Mouse (Mus musculus) lung, postnatal 25 days (tissue): ENCODE results near the gene Zfp644.

ENCODE experiments used
- DNase-seq: peaks from one replicate; pipeline ENCODE4 v3.0.0; 2022; ENCODE audit warnings: low spot score

Zfp644 gene

DNA sequence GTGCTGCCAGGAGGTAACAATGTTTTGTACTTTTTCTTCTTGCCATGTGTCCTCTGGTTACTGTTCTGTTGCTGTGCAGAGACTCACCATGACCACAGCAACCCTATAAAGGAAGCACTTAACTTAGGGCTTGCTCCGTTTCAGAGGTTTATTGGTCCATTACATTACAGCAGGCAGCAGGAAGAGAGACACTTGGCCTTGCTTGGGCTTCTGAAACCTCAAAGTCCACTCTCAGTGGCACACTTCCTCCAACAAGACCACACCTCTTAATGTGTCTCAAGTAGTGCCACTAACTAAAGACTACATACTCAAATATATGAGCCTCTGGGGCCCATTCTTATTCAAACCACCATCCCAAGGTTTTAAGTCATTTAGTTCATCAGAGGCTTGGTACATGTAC is 36.2 kb downstream of the Zfp644 start:
- DNase-seq = no peak

DNA sequence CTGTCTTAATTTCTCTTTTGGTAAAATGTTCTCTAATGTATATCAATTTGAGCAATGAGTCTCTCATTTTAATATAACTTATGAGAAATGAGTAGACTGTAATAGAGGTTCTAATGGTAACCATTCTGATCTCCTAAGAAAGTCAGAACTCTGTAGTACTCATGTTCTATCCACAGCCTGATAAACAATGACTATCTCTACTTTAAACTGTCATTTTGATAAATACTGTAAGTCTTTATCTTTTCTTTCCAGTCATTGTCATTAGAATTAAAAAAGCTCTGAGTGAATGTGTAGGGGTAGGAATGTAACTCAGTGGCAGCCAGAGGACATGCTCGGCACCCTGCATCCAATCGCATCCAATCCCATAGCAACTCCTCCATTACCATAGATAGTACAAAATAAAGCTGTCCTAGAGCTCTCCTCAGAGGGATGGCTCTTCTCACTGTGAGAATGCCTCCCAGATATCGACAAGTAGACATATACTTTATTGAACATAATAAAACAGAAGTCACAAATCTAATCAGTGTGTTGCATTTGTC is 44.2 kb downstream of the Zfp644 start:
- DNase-seq = no peak

DNA sequence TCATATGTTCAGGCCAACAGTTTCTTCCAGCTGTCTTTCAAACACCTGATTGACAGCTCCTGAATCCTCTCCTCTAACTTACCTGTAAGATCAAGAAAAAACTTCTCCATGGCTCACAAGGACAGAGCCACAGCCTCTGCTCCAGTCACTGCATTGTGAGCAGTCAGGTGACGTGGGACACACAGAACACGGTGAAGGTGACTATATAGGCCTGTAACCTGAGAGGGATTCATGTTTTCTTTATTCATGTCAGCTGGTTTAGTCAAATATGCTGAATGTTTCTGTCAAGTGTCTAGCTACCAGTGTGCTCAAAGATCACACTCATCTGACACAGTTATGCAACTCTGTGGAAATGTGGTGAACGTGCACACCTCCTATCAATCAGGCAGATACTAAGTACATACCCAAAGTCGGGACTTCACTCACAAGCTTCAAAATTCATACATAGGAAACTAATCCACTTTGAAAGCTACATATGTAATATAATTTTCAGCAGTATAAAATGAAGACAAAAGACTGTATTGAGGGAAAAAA is 44.8 kb downstream of the Zfp644 start:
- DNase-seq = peak; percentile 20

DNA sequence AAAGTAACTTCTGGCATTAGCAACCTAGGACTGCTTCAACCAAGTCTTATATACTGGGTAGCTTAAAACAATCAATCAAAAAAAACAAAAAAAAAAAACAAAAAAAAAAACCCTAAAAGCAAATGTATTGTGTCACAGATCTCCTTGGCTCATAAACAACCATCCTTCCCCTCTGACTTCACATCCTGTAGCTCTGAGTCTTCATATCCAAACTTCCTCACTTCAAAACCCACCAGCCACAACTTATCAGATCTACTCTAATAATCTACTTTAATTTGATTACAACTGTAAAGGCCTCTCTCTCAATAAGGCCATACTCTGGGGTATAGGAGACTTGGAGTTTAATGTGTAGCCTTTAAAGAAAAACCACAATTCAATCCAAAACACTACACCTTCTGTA is 47.1 kb downstream of the Zfp644 start:
- no peak for DNase-seq

DNA sequence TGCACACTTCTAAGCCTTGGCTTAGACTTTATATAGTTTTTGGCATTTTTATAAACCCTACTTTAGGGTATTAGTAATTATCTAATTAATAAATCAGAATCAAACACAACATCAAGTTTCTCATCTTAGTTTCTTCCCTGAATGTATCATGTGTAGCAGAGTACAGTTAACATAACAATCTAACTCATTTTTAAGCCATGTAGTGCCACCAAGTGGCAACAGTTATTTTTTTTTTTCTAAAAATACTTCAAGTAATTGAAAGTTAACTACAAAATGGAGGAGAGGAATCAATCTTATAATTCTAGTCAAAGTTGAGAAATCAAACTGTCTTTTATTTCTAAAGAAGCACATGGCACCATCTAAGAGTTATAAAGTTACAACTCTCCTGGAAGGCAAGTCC is 47.6 kb downstream of the Zfp644 start:
- no peak for DNase-seq

DNA sequence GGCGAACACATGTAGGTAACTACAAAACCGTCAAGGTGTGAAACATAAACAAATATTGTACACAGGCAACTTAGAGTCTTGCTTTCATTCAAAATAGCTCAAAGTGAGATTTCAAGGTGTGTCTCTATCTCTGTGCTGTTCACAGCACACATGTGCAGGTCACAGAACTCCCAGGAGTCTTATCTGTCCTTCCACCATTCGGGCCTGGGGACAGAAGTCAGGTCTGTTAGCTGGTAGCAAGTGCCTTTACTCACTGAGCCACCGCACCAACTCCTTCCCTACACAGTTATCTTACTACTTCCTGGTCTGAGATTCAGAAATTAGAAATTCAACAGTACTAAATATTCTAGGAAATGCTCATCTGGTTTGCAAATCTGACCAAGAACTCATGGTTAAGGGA is 53.7 kb downstream of the Zfp644 start:
- DNase-seq = no peak

DNA sequence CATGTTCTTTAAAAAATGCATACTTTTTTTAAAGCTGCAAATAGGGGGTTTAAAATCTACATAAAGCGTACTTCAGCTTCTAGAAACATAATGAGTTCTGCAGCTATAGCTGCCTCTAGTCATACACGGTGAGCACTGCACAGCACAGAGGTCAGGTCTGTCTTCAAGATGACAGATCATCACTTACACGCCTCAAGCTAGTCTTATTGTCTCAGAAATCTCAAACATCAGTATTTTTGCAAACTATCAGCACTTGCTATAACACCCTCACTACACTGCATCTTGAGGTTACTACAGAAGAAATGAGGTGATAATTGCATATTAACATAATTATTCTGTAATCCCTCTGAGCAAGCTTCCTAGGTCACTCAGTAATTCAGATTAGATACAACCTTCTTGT is 55.2 kb downstream of the Zfp644 start:
- no peak for DNase-seq

DNA sequence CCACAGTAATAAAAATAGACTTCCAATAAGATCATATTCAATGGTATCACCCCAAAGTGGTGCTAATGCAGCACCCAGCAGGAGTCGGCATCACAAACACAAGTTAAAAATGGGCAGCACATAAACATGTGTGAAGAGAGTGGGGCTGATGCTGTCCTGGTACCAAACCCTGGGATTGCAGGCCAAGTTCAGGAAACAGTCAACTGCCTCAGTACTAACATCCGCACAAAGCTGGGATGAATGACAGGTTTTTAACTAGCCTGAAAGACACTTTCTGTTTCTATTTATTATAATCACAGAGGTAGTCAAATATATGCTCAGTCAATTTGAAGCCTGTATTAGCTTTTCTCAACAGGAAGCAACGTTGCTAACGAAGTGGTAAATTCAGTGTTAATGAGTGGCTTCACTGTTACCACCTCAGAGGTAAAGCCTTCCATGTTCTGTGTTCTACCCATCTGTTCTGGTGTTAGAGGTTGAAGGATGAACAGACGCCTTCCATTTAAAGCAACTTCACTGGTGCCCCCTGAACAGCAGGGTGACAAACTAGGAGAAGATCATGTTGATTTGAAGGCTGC is 56.8 kb downstream of the Zfp644 start:
- DNase-seq = no peak

DNA sequence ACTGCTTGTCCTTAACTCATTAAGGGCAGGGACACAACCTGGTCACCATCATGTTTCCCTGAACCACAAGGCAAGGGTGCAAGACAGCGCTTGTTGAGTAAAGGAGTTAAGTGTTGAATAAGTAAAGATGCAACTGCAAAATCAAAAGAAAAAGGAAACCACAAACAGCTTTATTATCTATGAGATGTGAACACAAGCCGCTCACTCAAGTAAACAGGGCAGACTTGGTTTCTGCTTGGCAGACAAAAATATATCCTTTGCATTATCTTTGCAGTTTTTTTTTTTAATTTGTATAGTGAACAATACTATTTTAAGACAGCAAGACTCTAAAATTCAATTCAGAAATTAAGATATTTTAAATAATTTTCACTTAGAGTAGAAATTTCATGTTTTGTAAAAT is 57.5 kb downstream of the Zfp644 start:
- DNase-seq = no peak

DNA sequence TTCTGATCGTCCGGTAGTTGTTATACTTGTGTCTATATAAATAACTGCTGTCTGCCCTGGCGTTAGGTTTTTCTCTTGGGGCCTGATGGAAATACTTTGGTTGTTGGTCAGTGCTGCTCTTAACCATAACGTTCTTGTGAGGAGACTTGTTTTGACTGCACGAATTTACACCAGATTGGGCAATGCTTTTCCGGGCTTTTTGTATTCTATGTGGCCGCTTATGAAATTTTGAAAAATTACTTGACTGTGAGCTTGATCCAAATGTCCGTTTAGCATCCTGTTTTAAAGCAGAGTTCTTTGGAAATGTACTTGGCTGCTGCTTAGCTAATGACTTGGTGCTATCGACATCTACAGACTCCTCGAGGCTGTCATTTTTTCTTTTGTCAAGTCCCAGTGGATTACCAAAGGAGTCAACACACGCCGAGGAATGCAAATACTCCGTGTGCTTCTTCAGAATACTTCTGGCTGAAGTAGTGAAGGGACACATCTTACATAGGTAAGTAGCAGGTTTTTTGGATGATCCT is 60.6 kb downstream of the Zfp644 start:
- DNase-seq = peak; percentile 31

DNA sequence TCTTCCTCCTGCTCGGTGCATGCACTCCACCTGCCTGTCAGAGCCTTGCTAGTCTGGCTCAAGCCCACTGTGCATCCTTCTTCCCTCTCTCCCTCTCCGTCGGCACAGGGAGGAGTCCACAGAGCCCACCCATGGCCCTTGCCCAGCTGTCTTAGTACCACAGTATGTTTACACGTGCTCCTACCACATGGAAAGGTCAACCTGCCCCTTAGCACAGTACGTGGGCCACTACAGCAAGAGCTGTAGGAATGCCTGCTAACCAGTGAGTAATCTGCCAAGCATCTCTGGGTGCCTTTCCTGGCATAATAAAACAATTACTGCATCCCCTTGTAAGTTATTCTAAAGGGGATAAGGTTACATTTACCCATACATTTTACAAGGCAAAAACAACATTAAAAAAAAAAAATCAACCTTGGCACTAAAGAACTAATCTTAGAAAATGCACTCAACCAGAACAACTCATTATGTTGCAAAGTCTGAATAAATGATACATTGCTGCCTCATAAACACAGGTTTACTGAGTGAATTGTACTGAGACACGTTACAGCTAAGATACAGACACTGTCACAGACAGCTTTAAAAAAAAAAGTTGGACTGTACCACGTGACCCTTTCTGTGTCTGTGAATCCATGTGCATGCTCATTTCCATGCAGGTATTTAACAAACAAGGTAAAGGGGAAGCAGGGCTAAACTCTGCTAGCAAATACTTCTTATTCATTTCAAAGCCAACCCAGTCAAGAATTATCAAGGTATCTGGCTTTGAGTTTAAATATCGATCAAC is 68.5 kb downstream of the Zfp644 start:
- DNase-seq = no peak

DNA sequence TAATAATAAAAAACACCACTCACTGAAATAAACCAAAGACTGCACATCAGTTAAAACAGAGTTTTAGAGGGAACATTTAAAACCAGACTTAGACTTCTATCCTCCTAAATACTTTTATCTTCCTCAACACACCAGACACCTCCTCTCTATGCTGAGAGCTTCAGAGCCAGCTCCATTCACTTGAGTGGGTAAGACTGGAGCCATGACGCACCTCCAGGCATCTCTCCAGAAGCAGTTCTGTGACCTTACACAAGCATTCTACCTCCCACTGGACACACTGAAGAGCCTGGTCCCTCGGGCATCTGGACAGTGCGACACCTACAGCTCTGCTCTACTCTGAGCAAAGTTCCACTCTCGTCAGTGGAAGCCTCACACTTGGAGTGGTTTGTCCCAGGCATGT is 73.8 kb downstream of the Zfp644 start:
- DNase-seq = no peak

DNA sequence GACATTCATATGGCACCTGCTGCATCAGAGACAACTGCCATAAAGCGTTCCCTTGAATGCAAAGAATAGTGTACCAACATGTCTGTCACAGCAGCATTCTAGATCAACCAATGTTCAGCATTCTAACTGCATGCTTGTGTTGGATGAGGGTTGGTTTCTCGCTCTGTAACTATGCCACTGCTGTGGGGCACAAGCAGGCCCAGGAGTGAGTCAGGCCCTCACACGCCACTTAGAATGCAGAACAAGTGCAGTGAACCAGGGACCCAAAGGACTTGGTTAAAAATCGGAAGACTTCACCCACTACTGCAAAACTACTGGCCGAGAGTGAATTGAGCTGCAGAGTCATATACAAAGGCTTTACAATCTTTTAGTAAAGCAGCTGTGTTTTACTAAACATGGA is 74.9 kb downstream of the Zfp644 start:
- DNase-seq = no peak

DNA sequence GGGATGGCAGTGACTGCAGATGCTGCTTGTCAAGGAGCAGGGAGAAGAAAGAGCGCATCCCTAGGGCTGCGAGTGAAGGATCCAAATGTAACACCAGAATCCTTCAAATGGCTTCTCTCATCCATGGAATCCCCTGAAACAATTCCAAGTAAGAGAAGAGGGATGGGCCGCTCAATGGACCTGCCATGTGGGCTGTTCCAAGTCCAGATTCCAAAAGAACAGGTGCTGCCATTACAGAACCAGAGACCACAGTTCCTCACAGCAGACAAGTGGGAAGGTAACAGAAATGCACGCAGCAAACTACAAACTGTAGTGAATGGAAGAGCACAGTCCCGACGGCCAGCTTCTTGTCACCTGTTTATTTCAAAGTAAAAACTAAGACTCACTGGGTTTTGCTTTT is 76.6 kb downstream of the Zfp644 start:
- no peak for DNase-seq

DNA sequence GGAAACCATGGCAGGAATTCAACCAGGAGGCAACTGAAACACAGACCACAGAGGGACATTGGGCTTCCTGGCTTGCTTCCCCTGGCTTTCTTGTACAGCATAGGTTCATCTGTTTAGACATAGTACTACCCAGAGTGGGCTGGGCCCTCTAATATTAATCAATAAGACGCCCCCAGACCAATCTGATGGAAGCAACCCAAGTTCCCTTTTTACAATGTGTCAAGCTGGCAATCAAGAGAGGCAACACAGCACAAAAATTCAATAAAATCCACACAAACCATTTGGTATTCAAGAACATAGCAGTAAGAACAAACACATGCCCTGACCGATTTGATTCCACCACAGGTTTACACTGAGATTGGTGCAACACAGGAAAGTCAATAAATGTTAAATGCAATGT is 82.1 kb downstream of the Zfp644 start:
- DNase-seq = no peak

DNA sequence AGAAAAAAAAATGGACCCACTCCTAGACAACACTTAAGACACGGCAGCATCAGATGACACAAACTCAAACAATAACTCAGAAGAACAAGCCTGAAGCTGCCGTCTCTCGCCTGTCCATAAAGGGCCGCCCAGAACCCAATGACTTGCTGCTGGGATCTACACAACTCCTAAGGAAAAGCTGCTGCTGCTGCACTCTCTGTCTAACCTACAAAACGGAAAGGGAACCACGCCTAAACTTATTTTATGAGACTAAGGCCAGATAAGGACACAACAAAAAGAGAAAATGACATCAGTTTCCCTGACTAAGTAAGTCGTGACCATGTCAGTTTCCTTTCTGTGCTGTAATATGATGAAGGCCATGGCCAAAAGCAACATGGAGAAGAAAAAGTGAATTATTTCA is 82.5 kb downstream of the Zfp644 start:
- DNase-seq = no peak

DNA sequence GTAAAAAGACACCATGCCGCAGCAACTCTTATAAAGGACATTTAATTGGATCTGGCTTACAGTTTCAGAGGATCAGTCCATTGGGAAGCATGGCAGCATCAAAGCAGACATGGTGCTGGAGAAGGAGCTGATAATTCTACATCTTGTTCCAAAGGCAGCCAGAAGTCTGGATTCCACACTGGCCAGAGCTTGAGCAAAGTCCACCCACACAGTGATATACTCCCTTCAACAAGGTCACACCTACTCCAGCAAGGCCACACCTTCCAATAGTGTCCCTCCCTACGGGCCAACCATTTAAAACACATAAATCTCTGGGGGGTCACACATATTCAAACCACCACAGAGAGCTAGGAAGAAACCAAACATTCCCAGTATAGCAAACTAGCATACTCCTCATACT is 84.9 kb downstream of the Zfp644 start:
- no peak for DNase-seq

DNA sequence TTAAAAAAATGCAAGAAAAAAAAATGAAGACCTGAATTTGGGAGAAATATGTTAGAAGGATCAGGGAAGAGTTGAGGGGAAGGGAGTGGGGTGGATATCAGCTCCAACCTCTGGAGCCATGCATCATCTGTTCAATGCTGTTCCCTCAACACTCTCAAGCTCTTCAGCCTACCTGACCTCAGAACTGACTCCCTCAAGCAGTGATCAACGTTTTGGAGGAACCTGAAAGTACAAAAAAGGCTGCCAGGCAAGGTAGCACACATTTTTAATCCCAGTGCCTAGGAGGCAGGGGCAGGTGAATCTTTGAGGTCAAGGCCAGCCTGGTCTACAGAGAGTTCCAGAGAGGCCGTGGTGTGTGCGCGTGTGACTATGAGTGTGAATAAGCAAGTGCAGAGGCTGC is 88.3 kb downstream of the Zfp644 start, which contains the start of gene Gm17304:
Gene Gm17304, plus strand, starts transcription at position 301 of the 400 bp plus-strand sequence.
- DNase-seq = no peak

DNA sequence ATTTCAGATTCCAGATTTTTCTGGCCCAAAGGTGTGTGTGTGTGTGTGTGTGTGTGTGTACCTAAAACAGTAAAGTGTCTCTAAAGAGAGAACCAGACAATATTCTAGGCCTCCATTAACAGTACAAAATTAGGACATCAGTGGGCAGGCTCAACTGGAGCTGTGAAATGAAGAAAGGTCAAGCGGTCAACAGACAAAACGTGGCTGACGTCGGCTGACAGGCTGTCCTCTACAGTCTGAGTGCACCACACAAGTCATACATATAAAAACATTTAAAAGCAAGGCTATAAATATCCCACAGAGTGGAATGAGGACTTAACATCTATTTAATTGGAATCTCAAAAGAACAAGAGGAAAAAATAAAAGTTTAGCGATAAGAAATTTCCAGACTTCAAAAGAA is 90.0 kb downstream of the Zfp644 start:
- no peak for DNase-seq

DNA sequence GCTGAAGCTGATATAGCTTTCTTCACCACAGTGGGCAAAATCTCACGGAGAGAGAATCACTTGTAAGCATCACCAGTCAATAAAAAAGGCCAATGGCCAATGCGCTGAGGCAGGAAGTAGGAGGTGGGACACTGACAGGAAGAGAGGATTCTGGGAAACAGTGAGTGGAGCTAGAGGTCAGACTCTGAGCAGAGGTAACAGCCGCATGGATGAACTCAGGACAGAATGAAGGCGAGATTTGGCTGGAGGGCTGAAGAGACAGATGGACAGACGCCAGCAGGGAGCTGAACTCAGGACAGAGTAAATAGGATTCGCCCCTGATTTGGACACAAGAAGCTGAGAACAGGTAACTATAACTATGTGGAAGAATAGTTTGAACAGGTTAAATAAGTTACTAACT is 92.0 kb downstream of the Zfp644 start:
- no peak for DNase-seq

DNA sequence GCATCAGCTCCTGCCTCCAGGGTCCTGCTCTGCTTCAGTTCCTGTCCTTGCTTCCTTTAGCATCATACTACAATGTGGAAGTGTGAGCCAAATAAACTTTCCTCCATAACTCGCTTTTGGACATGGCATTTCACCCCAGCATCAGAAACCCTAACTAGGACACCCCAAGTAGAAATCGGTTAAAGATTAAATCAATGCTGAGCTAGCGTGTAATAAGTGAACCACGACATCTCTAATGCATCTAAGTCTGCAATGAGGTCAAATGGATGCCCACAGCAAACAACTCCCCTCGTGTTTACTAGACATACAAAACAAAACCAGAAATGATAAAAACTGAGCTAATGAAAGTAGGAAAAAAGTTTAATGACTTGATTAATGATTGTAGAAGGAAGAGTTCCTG is 92.7 kb downstream of the Zfp644 start:
- no peak for DNase-seq

DNA sequence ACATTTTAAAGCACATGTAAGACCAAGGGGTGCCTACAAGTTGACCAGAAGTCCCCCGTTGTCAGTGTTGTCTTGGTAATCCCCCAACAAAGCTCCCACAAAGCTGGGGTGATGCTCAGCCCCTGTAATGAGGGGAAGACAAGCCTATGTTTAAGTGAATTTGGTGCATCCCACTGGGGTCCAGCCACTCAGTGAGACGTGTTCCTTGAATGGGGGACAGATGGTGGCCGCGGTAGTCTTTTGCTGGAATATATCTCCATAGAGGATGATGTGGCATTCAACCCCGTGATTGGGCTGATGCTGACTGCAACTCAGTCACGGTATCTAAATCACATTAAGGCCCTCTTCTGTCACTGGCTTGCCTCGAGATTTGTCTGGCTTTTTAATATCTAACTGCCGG is 97.6 kb downstream of the Zfp644 start:
- DNase-seq = no peak

DNA sequence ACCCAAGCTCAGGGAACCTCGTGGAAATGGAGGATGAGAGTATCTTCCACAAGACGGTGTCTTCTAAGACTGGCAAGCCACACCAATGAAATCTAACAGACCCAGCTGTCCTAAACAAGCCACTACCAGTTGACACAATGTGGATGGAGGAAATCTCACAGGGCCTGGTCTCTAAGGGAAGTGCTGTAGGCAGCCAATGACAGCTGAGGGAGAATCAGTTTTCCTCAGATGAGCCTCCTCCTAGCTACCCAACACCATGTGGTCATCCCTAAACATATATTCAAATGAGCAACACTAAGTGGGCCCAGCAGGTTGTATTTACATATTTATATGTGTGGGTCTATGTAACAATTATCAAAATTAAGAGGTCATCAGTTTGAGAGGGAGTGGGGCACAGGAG is 99.6 kb downstream of the Zfp644 start:
- DNase-seq = no peak
